Mouse (Mus musculus) heart, adult 10 weeks (tissue): ENCODE measurements around the gene Sinhcaf. TPM values are rescaled to one million over a fixed set of nuclear protein-coding genes. Genes with fewer than 3 reads are reported as not detected.

Experiments used
- polyA plus RNA-seq: library from polyadenylated mRNA; stranded (reverse); fragments of 350-450 nt; fragmentation: Illumina TruSeq; extraction: RNeasy Lipid Tissue Mini Kit (QIAGEN cat#74804); gene quantifications from one replicate; pipeline ENCODE4 v1.2.3, GENCODE M21; 2014; ENCODE audit warnings: low read depth, low replicate concordance

The Sinhcaf gene
- 2.7 TPM for polyA plus RNA-seq

DNA sequence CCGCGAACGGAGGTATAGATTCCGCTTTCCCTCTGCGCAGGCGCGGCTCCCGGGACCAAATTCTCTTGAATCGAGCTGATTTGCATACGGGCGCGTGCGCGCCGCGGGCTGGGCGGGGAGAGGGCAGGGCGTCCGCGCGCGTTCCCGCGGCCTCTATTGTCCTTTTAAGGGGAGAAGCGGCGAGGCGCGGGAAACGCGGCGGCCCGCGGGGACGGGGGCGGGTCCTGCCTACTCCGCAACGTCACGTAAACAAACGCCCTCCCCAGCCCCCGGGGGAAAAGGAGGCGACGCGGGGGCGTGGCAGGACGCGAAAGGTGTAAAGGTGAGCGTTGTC is at the start of gene Sinhcaf:
Sinhcaf (minus strand) TSS at position 59 of the 334 bp plus-strand sequence.

DNA sequence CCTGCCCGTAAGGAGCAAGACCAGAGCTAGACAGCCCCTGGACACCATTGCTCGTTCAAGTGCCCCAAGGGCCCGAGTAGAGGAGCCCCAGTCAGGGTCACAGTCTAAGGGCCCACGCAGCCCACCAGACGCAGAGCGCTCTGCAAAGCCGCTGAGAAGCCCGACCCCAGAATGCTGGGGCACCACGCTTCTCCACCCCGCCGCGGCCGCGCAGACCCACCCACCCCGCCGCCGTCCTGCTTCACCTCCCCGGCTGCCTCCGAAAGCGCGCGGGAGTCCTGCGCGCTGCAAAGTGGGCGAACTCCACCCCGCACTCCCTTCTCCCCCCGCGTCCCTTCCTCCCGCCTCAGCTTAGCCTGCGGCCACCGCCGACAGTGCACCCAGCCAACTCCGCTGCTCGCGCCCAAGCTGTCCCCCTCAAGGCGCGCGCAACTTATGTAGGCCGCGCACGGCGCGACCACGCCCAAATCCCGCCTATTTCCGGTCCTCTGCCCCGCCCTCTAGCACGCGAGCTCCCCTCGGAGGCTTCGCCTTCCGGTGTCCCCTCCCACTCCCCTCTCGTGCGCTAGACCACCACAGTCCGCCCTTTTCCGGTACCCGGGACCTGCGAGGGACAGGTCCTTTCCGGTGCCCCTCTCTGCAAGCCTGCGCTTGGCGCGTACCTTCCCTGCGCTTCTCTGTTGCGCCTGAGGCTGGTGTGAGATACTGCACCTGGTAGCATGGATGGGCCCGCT is 50.3 kb downstream of the Sinhcaf start, which contains the start of gene Caprin2:
Caprin2 (minus strand) TSS at position 465 of the 734 bp plus-strand sequence.

Other genes with a start within 250 kb of the Sinhcaf start
- gene Ipo8, start 115.0 kb downstream of the Sinhcaf start, polyA plus RNA-seq, result 17.7 TPM
- 8.0 TPM for gene Caprin2, start 50.2 kb downstream of the Sinhcaf start, polyA plus RNA-seq
- 6.5 TPM for gene Dennd5b, start 155.2 kb upstream of the Sinhcaf start, polyA plus RNA-seq
- gene Gm10203, start 183.7 kb upstream of the Sinhcaf start, polyA plus RNA-seq, result not detected
- gene Etfbkmt, start 193.4 kb upstream of the Sinhcaf start, polyA plus RNA-seq, result 48.1 TPM
- 12.0 TPM for gene Amn1, start 242.2 kb upstream of the Sinhcaf start, polyA plus RNA-seq